Mouse (Mus musculus) forebrain, embryonic 12.5 days (tissue): ENCODE data around the gene Cdc42bpg. TPM values are rescaled to one million over a fixed set of nuclear protein-coding genes. Genes with fewer than 3 reads are reported as not detected.

Experiments used
- ATAC-seq: fragments of 200-750 bp; cut with Nextera tagmentation; 2 replicates; pipeline ENCODE4 v1.8.0; 2017; ENCODE audit warnings: moderate TSS enrichment; ENCODE audit not compliant: low FRiP score
- H3K27ac ChIP-seq: fragments of 300-500 bp; sonication (generic); 2 replicates; pipeline ENCODE4 v1.5.1; 2016; ENCODE audit warnings: mild to moderate bottlenecking
- H3K27me3 ChIP-seq: fragments of 300-500 bp; sonication (generic); 2 replicates; pipeline ENCODE4 v1.6.1; 2016; ENCODE audit warnings: mild to moderate bottlenecking
- H3K36me3 ChIP-seq: fragments of 300-500 bp; sonication (generic); replicated peaks from 2 replicates; pipeline ENCODE4 v1.6.1; 2016; ENCODE audit warnings: mild to moderate bottlenecking
- H3K4me1 ChIP-seq: fragments of 300-500 bp; sonication (generic); 2 replicates; pipeline ENCODE4 v1.6.1; 2016
- H3K4me2 ChIP-seq: fragments of 300-500 bp; sonication (generic); 2 replicates; pipeline ENCODE4 v1.6.1; 2016; ENCODE audit warnings: mild to moderate bottlenecking, moderate library complexity
- H3K4me3 ChIP-seq: fragments of 300-500 bp; sonication (generic); replicated peaks from 2 replicates; pipeline ENCODE4 v1.5.1; 2016; ENCODE audit warnings: mild to moderate bottlenecking
- H3K9ac ChIP-seq: fragments of 300-500 bp; sonication (generic); 2 replicates; pipeline ENCODE4 v1.6.1; 2016; ENCODE audit warnings: mild to moderate bottlenecking
- H3K9me3 ChIP-seq: fragments of 300-500 bp; sonication (generic); 2 replicates; pipeline ENCODE4 v1.6.1; 2016
- WGBS: fragments of 180-500 bp; shearing (Covaris S2); methylation state at CpG from one replicate; pipeline ENCODE4 v1.1.7; 2016; 5-methylcytosine and 5-hydroxymethylcytosine counted together
- polyA plus RNA-seq: library from polyadenylated mRNA; unstranded; fragments of >200 nt; fragmentation: Nextera tagmentation; extraction: Ambion mirVana; gene quantifications from 2 replicates; pipeline ENCODE4 v1.2.1, GENCODE M21; 2016

The Cdc42bpg gene
- polyA plus RNA-seq, 1 experiment from 2014 or later = 0.36 TPM

DNA sequence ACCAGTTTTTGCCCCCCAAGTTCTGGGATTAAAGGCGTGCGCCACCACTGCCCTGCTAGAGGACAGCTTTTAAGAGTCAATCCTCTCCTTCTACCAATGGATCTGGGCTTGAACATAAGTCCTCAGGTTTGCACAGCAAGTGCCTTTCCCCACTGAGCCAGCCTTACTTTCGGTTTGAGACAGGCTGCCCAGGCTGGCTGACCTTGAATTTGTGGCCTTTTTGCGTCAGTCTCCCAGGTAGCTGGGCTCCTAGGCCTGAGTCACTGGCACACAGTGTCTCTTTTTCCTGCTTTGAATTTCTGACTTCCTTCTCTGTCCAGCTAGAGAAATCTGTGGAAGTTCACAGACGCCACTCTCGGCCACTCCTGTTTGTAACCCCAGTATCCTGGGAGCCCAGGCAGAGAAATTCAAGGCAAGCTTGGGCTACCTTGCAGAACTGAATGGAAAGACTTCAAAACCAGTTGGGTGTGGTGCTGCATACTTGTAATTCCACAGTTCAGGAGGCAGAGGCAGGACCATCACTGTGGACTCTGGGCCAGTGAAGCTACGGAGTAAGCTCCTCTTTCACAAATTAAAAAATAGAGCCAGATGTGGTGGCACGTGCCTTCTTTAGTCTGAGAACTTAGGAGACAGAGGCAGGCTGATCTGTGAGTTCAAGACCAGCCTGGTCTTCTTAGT, 36.3 kb upstream of the Cdc42bpg start:
- no peak overlapping the region for H3K4me2 ChIP-seq
- H3K27me3 ChIP-seq = peaks cover 15% of the 10 kb centered on the region; the same call in 1 of the 2 replicates
- H3K27ac ChIP-seq = no peak overlapping the region
- no peak for ATAC-seq
- WGBS = 87% methylated on average over 8 of the region's 8 CpGs
- no peaks in the 10 kb centered on the region for H3K9me3 ChIP-seq
- peaks cover 5% of the 10 kb centered on the region for H3K4me1 ChIP-seq
- H3K4me3 ChIP-seq = no peak overlapping the region
- H3K36me3 ChIP-seq = no peaks in the 10 kb centered on the region
- H3K9ac ChIP-seq = no peak overlapping the region

DNA sequence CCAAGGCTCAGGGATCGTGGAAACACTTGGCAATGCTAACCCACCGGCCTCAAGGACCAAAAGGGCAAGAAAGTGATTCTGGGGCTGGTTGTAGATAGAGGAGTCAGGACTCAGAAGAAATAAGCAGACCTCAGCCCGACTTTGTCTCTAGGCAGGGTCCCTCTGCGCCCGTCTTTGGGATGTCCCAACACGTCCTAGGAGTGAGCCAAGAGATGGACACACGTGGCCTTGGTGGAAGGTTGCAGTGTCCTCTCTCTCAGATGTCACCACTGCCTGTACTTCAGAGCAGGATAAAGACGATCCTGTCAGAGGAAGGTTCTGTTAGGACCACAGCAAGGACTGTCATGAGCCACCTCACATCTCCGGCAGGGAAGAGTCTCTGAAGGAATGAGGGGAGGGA, 35.6 kb upstream of the Cdc42bpg start:
- H3K36me3 ChIP-seq = no peaks in the 10 kb centered on the region
- H3K9me3 ChIP-seq = no peaks in the 10 kb centered on the region
- H3K4me3 ChIP-seq = no peak overlapping the region
- no peak overlapping the region for H3K4me2 ChIP-seq
- ATAC-seq = no peak
- 67% methylated on average over 9 of the region's 9 CpGs for WGBS
- peaks cover 15% of the 10 kb centered on the region; the same call in 1 of the 2 replicates for H3K27me3 ChIP-seq
- no peak overlapping the region for H3K27ac ChIP-seq
- H3K4me1 ChIP-seq = peaks cover 12% of the 10 kb centered on the region
- H3K9ac ChIP-seq = no peak overlapping the region

DNA sequence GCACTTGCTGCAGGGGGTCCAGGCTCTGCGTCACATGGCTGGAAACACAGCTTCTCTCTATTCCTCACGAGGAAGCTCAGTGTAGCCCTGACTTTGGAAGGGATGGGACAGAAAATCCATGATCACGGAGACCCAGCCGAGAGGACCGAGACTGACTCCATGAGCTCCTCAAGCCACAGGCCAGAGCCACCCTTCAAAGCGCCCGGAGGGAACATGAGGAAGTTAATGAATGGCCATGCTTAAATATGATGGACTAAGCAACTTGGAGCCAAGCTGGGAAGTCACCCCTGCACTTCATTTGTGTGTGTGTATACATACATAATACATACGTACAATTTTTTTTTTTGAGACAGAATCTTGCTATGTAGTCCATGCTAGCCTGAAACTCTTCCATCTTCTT, 35.0 kb upstream of the Cdc42bpg start:
- Histone ChIP-seq H3K4me1 (peaks cover 17% of the 10 kb centered on the region), H3K4me3 (no peak overlapping the region), H3K27ac (no peak overlapping the region), H3K9ac (no peak overlapping the region), H3K4me2 (no peak overlapping the region), H3K27me3 (peaks cover 15% of the 10 kb centered on the region; the same call in 1 of the 2 replicates), H3K36me3 (no peaks in the 10 kb centered on the region), H3K9me3 (no peaks in the 10 kb centered on the region)
- ATAC-seq = no peak
- WGBS = 33% methylated on average over 8 of the region's 8 CpGs

DNA sequence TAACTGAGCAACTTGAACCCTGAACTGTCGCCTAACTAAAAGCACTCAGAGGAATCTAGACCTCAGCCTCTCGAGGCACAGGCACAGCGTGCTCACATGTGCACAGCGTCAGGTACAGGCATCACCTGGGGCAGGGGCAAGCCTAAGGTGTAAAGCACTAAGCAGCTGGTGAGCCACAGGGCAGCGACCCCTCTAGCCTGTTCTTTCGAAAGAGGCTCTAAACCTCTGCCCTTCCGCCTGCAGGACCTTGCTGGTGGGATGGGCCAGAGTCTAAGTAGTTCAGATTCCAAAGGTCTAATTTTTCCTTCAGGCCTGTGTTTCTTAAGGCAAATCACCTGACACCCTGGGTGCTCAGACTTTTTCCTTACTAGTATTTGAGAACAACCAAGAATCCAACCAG, 34.2 kb upstream of the Cdc42bpg start:
- H3K4me2 ChIP-seq = no peak overlapping the region
- no peak overlapping the region for H3K9ac ChIP-seq
- 72% methylated on average over 7 of the region's 7 CpGs for WGBS
- peaks cover 13% of the 10 kb centered on the region; the same call in 1 of the 2 replicates for H3K27me3 ChIP-seq
- H3K9me3 ChIP-seq = no peaks in the 10 kb centered on the region
- ATAC-seq = no peak
- no peak overlapping the region for H3K27ac ChIP-seq
- no peak overlapping the region for H3K4me3 ChIP-seq
- H3K36me3 ChIP-seq = no peaks in the 10 kb centered on the region
- H3K4me1 ChIP-seq = peaks cover 17% of the 10 kb centered on the region

DNA sequence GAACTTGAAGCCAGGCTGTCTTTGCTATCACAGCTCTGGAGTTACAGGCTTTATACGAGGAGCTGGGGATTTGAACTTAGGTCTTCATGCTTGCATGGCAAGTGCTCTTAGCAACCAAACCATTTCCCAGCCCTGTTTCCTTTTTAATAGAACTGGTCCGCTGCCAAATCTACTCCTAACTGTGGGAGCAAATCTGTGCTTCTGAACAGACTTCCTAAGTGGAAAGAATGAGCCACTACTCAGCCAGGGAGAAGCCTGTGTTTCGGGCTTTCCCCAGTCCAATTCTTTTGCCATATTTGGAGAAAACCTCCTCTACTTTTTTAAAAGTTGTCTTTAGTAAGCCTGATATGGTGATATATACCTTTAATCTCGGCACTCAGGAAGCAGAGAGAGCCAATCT, 33.5 kb upstream of the Cdc42bpg start:
- H3K4me2 ChIP-seq = no peak overlapping the region
- H3K36me3 ChIP-seq = no peaks in the 10 kb centered on the region
- H3K9me3 ChIP-seq = no peaks in the 10 kb centered on the region
- H3K27me3 ChIP-seq = peaks cover 6% of the 10 kb centered on the region; the same call in 1 of the 2 replicates
- ATAC-seq = no peak
- no peak overlapping the region for H3K27ac ChIP-seq
- 89% methylated on average over 4 of the region's 4 CpGs for WGBS
- H3K9ac ChIP-seq = no peak overlapping the region
- no peak overlapping the region for H3K4me3 ChIP-seq
- H3K4me1 ChIP-seq = peaks cover 20% of the 10 kb centered on the region

DNA sequence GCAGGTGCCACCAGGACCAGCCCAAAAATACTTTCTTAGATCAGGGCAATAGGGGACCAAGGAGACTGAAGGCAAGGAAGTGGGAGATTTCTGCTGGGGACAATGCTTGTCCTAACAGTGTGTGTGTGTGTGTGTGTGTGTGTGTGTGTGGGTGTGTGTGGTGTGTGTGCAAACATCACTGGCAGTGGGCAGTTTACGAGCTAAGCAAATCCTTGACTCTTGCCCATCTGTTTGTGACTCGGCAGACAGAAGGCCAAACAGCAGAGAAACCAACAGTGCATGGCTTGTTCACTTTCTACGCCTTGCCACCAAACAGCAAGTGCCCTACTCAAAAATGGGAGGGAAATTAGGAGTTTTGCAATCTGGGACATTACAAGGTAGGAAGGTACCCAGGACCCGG, 32.7 kb upstream of the Cdc42bpg start:
- WGBS = 83% methylated on average over 4 of the region's 4 CpGs
- no peaks in the 10 kb centered on the region for H3K9me3 ChIP-seq
- ATAC-seq = no peak
- H3K36me3 ChIP-seq = no peaks in the 10 kb centered on the region
- H3K4me3 ChIP-seq = no peak overlapping the region
- H3K4me2 ChIP-seq = no peak overlapping the region
- H3K4me1 ChIP-seq = peaks cover 28% of the 10 kb centered on the region
- H3K27me3 ChIP-seq = peaks cover 6% of the 10 kb centered on the region; the same call in 1 of the 2 replicates
- no peak overlapping the region for H3K27ac ChIP-seq
- no peak overlapping the region for H3K9ac ChIP-seq

DNA sequence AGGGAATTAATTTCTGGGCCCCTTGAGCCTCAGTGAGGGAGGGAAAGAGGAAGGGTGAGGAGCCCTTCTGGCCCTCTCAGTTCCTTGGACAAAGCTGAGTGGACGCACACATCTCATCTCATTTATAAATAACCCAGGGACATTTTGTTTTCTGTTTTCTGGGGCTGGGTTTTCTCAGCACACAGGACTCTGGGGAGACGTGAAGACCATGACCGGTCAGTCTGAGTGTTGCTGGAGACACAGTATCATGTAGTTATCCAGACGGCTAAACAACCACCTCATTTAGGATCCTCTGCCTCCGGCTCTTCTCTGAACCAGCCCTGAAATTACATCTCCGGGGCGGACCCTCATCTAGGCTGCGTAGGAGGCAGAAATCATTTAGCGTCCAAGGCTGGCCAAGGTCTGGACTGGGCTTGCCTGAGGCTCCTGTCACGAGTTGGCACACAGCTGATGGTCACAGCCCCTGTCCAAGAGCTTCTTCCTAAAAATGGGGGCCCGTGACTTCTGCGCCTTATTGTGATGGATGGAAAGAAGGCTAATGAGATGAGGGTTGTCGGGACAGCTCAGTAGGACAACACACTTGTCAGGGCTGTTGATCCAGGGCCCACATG, 32.2 kb upstream of the Cdc42bpg start:
- ATAC-seq = no peak
- H3K4me3 ChIP-seq = no peak overlapping the region

DNA sequence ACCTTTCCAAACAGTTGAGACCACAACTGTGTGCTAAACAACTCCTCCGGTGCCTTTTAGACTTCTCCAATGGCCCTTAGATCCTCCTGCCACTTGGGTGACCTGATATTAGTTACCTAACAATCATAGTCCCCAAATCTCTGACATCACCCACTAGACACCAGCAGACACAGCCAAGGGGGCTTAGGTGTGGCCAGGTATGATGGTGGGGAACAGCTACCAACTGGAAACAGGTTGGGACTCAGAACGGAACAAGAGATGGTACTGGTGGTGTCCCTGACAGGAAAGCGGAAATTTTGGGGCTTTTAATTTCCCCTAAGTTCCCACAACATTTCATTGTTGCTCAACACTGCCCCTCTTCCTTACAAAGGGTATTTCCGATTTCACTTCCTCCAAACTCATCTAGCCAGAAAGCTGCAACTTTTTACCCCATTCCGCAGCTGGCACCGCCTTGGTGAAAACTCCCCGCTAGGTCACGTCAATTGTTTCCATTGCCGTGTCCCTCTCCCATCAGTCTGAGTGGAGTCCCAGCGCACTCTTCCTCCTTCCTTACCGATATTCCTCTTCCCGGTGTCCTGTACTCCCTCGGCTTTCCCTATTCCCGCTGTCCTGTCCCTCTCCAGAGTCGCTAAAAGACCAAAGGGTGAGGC, 30.4 kb upstream of the Cdc42bpg start:
- peaks cover 42% of the 10 kb centered on the region for H3K4me1 ChIP-seq

More for the DNA sequence above, 32.2 kb upstream of the Cdc42bpg start:
- Histone ChIP-seq H3K27me3 (peaks cover 6% of the 10 kb centered on the region; the same call in 1 of the 2 replicates), H3K4me1 (peaks cover 34% of the 10 kb centered on the region), H3K36me3 (no peaks in the 10 kb centered on the region), H3K9ac (no peak overlapping the region), H3K9me3 (no peaks in the 10 kb centered on the region), H3K27ac (no peak overlapping the region), H3K4me2 (no peak overlapping the region)
- WGBS = 96% methylated on average over 13 of the region's 13 CpGs

DNA sequence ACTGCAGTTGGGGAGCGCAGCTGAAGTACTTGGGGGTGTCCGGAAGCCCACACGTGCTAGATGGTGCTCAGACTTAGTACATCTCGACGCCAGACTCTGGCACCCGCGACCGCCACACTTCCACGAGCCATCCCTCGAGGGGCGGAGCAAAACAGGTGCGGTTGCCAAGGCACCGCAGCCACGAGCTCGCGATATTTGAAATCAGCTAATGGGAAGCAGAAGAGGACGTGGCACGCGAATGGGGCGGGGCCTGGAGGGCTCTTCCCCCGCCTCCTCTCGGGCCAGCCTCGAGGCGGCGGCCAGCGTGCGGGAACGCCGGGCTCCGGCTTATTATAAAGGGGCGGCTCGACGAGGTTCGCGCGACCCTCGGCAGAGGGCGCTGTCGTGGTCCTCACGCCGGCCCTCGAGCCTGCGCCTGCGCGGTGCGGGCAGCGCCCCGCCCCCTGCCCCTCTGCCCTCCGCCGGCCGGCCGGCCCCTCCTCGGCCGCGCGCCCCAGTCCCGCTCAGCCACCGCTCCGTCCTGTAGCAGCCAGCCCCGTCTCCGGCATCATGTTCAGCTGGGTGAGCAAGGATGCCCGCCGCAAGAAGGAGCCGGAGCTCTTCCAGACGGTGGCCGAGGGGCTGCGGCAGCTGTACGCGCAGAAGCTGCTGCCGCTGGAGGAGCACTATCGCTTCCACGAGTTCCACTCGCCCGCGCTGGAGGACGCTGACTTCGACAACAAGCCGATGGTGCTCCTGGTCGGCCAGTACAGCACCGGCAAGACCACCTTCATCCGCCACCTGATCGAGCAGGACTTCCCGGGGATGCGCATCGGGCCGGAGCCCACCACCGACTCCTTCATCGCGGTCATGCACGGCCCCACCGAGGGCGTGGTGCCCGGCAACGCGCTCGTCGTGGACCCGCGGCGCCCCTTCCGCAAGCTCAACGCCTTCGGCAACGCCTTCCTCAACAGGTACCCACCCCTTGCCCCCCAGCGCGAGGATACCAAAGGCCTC, 29.5 kb upstream of the Cdc42bpg start, which contains the start of gene Ehd1:
Gene Ehd1, plus strand, starts transcription at position 300 of the 996 bp plus-strand sequence.
- H3K4me1 ChIP-seq = peaks cover 38% of the 10 kb centered on the region
- peak within 1 kb of the TSS; percentile 88 for H3K9ac ChIP-seq
- H3K9me3 ChIP-seq = no peaks in the 10 kb centered on the region
- under 1% methylated on average over 97 of the region's 106 CpGs for WGBS
- H3K36me3 ChIP-seq = peaks cover 23% of the 10 kb centered on the region
- peak within 1 kb of the TSS; percentile 87 for H3K4me3 ChIP-seq
- H3K27me3 ChIP-seq = no peaks in the 10 kb centered on the region
- peak within 1 kb of the TSS; percentile 80 for H3K27ac ChIP-seq
- peak; percentile 97 for ATAC-seq
- H3K4me2 ChIP-seq = peak within 1 kb of the TSS; percentile 84

More for the DNA sequence above, 30.4 kb upstream of the Cdc42bpg start:
- ATAC-seq = no peak
- peak overlapping the region; percentile 84 for H3K4me2 ChIP-seq
- peak overlapping the region; percentile 57 for H3K27ac ChIP-seq
- H3K9ac ChIP-seq = peak overlapping the region; percentile 88
- peak overlapping the region; percentile 87 for H3K4me3 ChIP-seq
- 8% methylated on average over 15 of the region's 15 CpGs for WGBS
- H3K27me3 ChIP-seq = peaks cover under 1% of the 10 kb centered on the region; the same call in 1 of the 2 replicates
- H3K36me3 ChIP-seq = peaks cover 14% of the 10 kb centered on the region
- H3K9me3 ChIP-seq = no peaks in the 10 kb centered on the region

DNA sequence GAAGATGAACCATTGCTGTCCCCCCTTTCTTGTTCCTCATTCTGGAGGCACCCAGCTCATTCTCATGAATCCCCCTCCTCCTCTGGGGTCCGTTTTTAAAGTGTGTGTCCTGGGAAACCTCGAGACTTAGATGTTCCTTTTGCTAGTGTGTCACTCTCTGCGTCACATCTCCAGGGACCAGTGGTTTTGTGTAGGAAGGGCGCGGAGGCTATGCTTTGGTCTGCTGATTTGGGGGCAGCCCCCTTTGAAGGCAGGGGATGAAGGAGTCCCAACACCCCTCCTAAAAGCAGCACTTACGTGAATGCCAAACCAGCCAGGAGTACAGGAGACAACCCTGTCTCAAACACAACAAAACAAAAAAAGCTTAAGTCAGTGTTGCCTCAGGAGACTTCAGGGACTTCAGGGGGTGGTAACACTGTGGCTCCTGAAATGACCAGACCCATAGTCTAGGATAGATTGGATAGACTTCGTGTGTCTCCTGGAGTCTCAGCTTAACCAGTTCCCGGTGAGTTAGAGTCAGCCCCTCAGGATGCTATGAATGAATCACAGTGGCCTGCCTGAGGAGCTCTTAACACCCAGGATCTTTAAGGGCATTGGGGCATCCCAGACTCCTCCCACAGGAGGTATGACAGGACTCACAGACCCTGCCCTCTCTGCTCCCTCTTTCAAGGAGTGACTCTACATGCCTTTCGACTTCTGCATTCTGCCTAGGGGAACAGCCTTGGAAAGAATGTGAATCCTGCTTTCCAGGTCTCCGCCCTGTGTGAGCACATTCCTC, 28.4 kb upstream of the Cdc42bpg start:
- WGBS = 9% methylated on average over 10 of the region's 10 CpGs
- H3K9me3 ChIP-seq = no peaks in the 10 kb centered on the region
- peaks cover 34% of the 10 kb centered on the region for H3K36me3 ChIP-seq
- peak overlapping the region; percentile 87 for H3K4me3 ChIP-seq
- H3K4me1 ChIP-seq = peaks cover 38% of the 10 kb centered on the region
- H3K27me3 ChIP-seq = no peaks in the 10 kb centered on the region
- no peak for ATAC-seq
- no peak overlapping the region for H3K27ac ChIP-seq
- peak overlapping the region; percentile 88 for H3K9ac ChIP-seq
- peak overlapping the region; percentile 84 for H3K4me2 ChIP-seq

DNA sequence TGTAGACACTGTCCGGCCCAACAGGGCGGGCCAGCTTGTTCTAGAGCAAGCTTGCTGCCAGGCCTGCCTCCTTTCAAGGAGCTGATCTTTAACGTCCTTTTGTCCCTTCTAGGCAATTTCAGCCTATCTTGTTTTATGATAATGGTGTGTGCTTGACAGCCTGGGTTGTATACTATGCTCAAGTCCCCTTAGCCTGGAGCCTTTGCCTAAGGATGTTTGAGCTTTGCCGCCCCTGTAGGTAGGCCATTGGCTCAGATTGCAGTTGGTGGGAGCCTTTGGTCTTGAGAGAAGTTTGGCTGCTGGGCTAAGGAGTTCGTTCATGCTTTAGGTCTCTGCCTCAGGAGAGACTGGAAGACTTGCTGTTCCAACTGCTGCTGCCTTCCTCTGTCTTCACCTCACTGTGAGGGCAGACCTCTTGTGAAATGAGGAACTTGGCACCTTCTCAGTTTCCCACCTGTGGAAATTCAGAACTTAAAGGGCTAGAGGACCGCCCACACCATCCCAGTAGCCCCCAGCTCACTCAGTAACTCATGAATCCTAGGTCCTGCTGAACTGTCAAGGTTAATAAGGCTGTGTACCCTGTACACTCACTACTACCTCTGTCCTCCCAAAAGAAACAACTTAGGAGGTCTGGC, 27.7 kb upstream of the Cdc42bpg start:
- Histone ChIP-seq H3K4me1 (peaks cover 38% of the 10 kb centered on the region), H3K27ac (no peak overlapping the region)
- 50% methylated on average over 6 of the region's 6 CpGs for WGBS

More for the DNA sequence above, 27.7 kb upstream of the Cdc42bpg start:
- peak overlapping the region; percentile 88 for H3K9ac ChIP-seq
- H3K27me3 ChIP-seq = no peaks in the 10 kb centered on the region
- H3K4me2 ChIP-seq = peak overlapping the region; percentile 84
- ATAC-seq = no peak
- peaks cover 41% of the 10 kb centered on the region for H3K36me3 ChIP-seq
- H3K9me3 ChIP-seq = no peaks in the 10 kb centered on the region
- peak overlapping the region; percentile 87 for H3K4me3 ChIP-seq
